Mouse (Mus musculus) kidney, adult 2 months (tissue): Measurements from ENCODE around the gene Cog5.

Experiments
- CTCF ChIP-seq: fragments of 200-500 bp; conservative IDR thresholded peaks from 2 replicates; pipeline ENCODE4 v1.5.1; 2011; ENCODE audit warnings: low read depth, mild to moderate bottlenecking, control low read depth, low read length, moderate library complexity, mixed read lengths; ENCODE audit not compliant: insufficient read depth, insufficient read length
- POLR2A ChIP-seq: fragments of 200-500 bp; IDR thresholded peaks from one replicate; pipeline ENCODE4 v1.6.1; 2011; ENCODE audit warnings: low read depth, low read length, control low read depth

- no peak for TF ChIP-seq POLR2A
- TF ChIP-seq CTCF: no peak
Observed at GRCm38 (mm10) chr12:31985738-31986137, 331.1 kb downstream of the Cog5 start.
